Mouse (Mus musculus) cerebellum, adult 11 months (tissue): ENCODE results near the gene Ccl2.

Source experiments
- DNase-seq: peaks from one replicate; pipeline ENCODE4 v3.0.0; 2022

The Ccl2 gene

GRCm38 (mm10) chr11:82035356-82035755, at the start of gene Ccl2:
Gene Ccl2 (plus strand): TSS chr11:82035571.
- DNase-seq = peak; percentile 11

GRCm38 (mm10) chr11:81996172-81996841, 39.1 kb upstream of the Ccl2 start:
- DNase-seq = peak; percentile 48

GRCm38 (mm10) chr11:81997085-81997484, 38.3 kb upstream of the Ccl2 start:
- no peak for DNase-seq

- no peak for DNase-seq
These were observed 36.7 kb upstream of the Ccl2 start for GRCm38 (mm10) chr11:81998646-81999045.

- no peak for DNase-seq
These were observed 35.9 kb upstream of the Ccl2 start for GRCm38 (mm10) chr11:81999469-81999868.

GRCm38 (mm10) chr11:82000581-82000980, 34.8 kb upstream of the Ccl2 start:
- DNase-seq = no peak

- no peak for DNase-seq
These were observed 30.6 kb upstream of the Ccl2 start for GRCm38 (mm10) chr11:82004810-82005209.

- DNase-seq = no peak
These were observed 28.5 kb upstream of the Ccl2 start for GRCm38 (mm10) chr11:82006796-82007423.

- DNase-seq = no peak
These were observed 25.3 kb upstream of the Ccl2 start for GRCm38 (mm10) chr11:82010115-82010514.

GRCm38 (mm10) chr11:82011411-82012193, 23.8 kb upstream of the Ccl2 start:
- DNase-seq = no peak

- DNase-seq = no peak
These were observed 21.6 kb upstream of the Ccl2 start for GRCm38 (mm10) chr11:82013756-82014155.

- no peak for DNase-seq
These were observed 20.3 kb upstream of the Ccl2 start for GRCm38 (mm10) chr11:82015066-82015465.

GRCm38 (mm10) chr11:82016181-82016780, 19.1 kb upstream of the Ccl2 start:
- DNase-seq = no peak

GRCm38 (mm10) chr11:82019389-82019788, 16.0 kb upstream of the Ccl2 start:
- no peak for DNase-seq

- no peak for DNase-seq
These were observed 15.6 kb upstream of the Ccl2 start for GRCm38 (mm10) chr11:82019793-82020192.

GRCm38 (mm10) chr11:82021406-82021805, 14.0 kb upstream of the Ccl2 start:
- no peak for DNase-seq

GRCm38 (mm10) chr11:82022504-82023056, 12.8 kb upstream of the Ccl2 start:
- no peak for DNase-seq

- DNase-seq = no peak
These were observed 11.6 kb upstream of the Ccl2 start for GRCm38 (mm10) chr11:82023769-82024168.

GRCm38 (mm10) chr11:82030171-82030570, 5.2 kb upstream of the Ccl2 start:
- no peak for DNase-seq

- DNase-seq = no peak
These were observed 3.2 kb upstream of the Ccl2 start for GRCm38 (mm10) chr11:82032136-82032535.

GRCm38 (mm10) chr11:82032678-82033344, 2.6 kb upstream of the Ccl2 start:
- no peak for DNase-seq

- DNase-seq = no peak
These were observed 925 bp upstream of the Ccl2 start for GRCm38 (mm10) chr11:82034446-82034845.

GRCm38 (mm10) chr11:82035857-82036256, 486 bp downstream of the Ccl2 start:
- DNase-seq = no peak
